Mouse (Mus musculus) heart, embryonic 14.5 days (tissue): Measurements from ENCODE around the gene Mapk3. TPM values are rescaled to one million over a fixed set of nuclear protein-coding genes. Genes with fewer than 3 reads are reported as not detected.

Source experiments
- ATAC-seq: fragments of 200-750 bp; cut with Nextera tagmentation; 2 replicates; pipeline ENCODE4 v1.8.0; 2017; ENCODE audit warnings: low read depth, moderate TSS enrichment; ENCODE audit not compliant: insufficient number of reproducible peaks, insufficient read depth, low FRiP score
- H3K27ac ChIP-seq, 2 experiments: fragments of 200-500 bp in 1 of 2; fragments of 300-500 bp in 1 of 2; sonication (generic) in 1 of 2; replicated peaks in 1 of 2; 2 replicates each; pipeline ENCODE4 v1.5.1; 2012 to 2014; ENCODE audit warnings: low read depth in 2 of 2, low read length in 2 of 2, control low read depth in 1 of 2, mild to moderate bottlenecking in 1 of 2, mixed read lengths in 1 of 2; ENCODE audit not compliant: control insufficient read depth in 1 of 2, insufficient read depth in 1 of 2
- H3K27me3 ChIP-seq: fragments of 300-500 bp; sonication (generic); 2 replicates; pipeline ENCODE4 v1.6.1; 2014; ENCODE audit warnings: mild to moderate bottlenecking, low read length, control low read depth; ENCODE audit not compliant: control insufficient read depth, insufficient read depth
- H3K36me3 ChIP-seq: fragments of 300-500 bp; sonication (generic); 2 replicates; pipeline ENCODE4 v1.6.1; 2014; ENCODE audit warnings: mild to moderate bottlenecking, control low read depth, low read length, mixed read lengths; ENCODE audit not compliant: control insufficient read depth, insufficient read depth
- H3K4me1 ChIP-seq, 2 experiments: fragments of 200-500 bp in 1 of 2; fragments of 300-500 bp in 1 of 2; sonication (generic) in 1 of 2; 2 replicates each; pipeline ENCODE4 v1.6.1; 2012 to 2014; ENCODE audit warnings: low read length in 2 of 2, control low read depth in 1 of 2, mixed read lengths in 1 of 2; ENCODE audit not compliant: control insufficient read depth in 2 of 2, insufficient read depth in 2 of 2
- H3K4me2 ChIP-seq: fragments of 300-500 bp; sonication (generic); 2 replicates; pipeline ENCODE4 v1.6.1; 2014; ENCODE audit warnings: mild to moderate bottlenecking, low read length
- H3K4me3 ChIP-seq, 2 experiments: fragments of 200-500 bp in 1 of 2; fragments of 300-500 bp in 1 of 2; sonication (generic) in 1 of 2; 2 replicates each; pipeline ENCODE4 v1.5.1; 2012 to 2014; ENCODE audit warnings: low read length in 2 of 2, mild to moderate bottlenecking in 2 of 2, control low read depth in 1 of 2, low read depth in 1 of 2, moderate library complexity in 1 of 2; ENCODE audit not compliant: control insufficient read depth in 1 of 2, insufficient read depth in 1 of 2
- H3K9ac ChIP-seq: fragments of 300-500 bp; sonication (generic); 2 replicates; pipeline ENCODE4 v1.6.1; 2014; ENCODE audit warnings: mild to moderate bottlenecking, low read length
- H3K9me3 ChIP-seq: fragments of 300-500 bp; sonication (generic); 2 replicates; pipeline ENCODE4 v1.6.1; 2016; ENCODE audit warnings: low read length, control low read depth; ENCODE audit not compliant: control insufficient read depth
- WGBS: fragments of 180-500 bp; shearing (Covaris S2); extraction: QIAGEN DNeasy Blood & Tissue Kit; methylation state at CpG from one replicate; pipeline ENCODE4 v1.1.7; 2014; 5-methylcytosine and 5-hydroxymethylcytosine counted together
- polyA plus RNA-seq: library from polyadenylated mRNA; unstranded; fragments of >200 nt; fragmentation: Nextera tagmentation; extraction: Ambion mirVana; gene quantifications from 2 replicates; pipeline ENCODE4 v1.2.1, GENCODE M21; 2014

The Mapk3 gene
- polyA plus RNA-seq, 1 experiment from 2014 or later = 57.3 TPM

- ATAC-seq = peak; percentile 18
- Histone ChIP-seq H3K4me1 (peaks cover 18 to 31% of the 10 kb centered on the region in 2 experiments), H3K27ac (peak overlapping the region; percentile 56 to 95), H3K27me3 (no peaks in the 10 kb centered on the region), H3K4me3 (peak overlapping the region; percentile 86 to 88), H3K9me3 (no peaks in the 10 kb centered on the region), H3K36me3 (peaks cover 29% of the 10 kb centered on the region), H3K4me2 (peak overlapping the region; percentile 97), H3K9ac (peak overlapping the region; percentile 94)
- WGBS = under 1% methylated on average over 22 of the region's 24 CpGs
Measured at GRCm38 (mm10) chr7:126759672-126760390, 430 bp downstream of the Mapk3 start.

GRCm38 (mm10) chr7:126760391-126760802, 996 bp downstream of the Mapk3 start:
- peak overlapping the region; percentile 94 for H3K9ac ChIP-seq
- no peaks in the 10 kb centered on the region for H3K27me3 ChIP-seq
- peaks cover 18 to 31% of the 10 kb centered on the region in 2 experiments for H3K4me1 ChIP-seq
- H3K4me3 ChIP-seq = peak overlapping the region; percentile 86 to 88
- ATAC-seq = peak; percentile 71
- WGBS = 26% methylated on average over 3 of the region's 3 CpGs
- H3K9me3 ChIP-seq = no peaks in the 10 kb centered on the region
- H3K27ac ChIP-seq = peak overlapping the region; percentile 56 to 95
- H3K36me3 ChIP-seq = peaks cover 35% of the 10 kb centered on the region
- H3K4me2 ChIP-seq = peak overlapping the region; percentile 97

DNA sequence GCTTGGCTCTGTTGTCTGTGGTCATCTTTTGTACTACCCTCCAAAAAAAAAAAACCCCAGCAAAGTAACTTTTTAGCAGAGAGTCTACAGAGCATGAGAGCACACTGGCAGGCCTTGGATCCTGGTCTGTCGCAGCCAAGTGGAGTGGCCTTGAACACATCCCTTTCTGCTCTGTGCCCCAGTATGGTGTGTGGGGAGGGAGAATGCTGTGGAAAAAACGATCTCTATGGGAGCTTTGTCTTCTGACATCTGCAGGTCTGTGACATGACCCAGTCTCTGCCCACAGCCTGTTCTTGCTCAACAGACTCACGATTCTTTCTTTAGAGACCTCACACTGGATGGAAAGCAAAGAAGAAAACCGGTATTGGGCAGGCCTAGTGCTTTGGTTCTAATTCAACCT, 1.6 kb downstream of the Mapk3 start:
- Histone ChIP-seq H3K4me3 (peak overlapping the region in 1 of 2 experiments; percentile 86; a peak in 2 of 4 replicates), H3K9me3 (no peaks in the 10 kb centered on the region), H3K9ac (peak overlapping the region; percentile 94), H3K27me3 (no peaks in the 10 kb centered on the region), H3K4me1 (peaks cover 18 to 31% of the 10 kb centered on the region in 2 experiments), H3K4me2 (peak overlapping the region; percentile 97), H3K27ac (peak overlapping the region; percentile 56 to 95), H3K36me3 (peaks cover 41% of the 10 kb centered on the region)
- no peak for ATAC-seq
- 55% methylated on average over 4 of the region's 4 CpGs for WGBS

DNA sequence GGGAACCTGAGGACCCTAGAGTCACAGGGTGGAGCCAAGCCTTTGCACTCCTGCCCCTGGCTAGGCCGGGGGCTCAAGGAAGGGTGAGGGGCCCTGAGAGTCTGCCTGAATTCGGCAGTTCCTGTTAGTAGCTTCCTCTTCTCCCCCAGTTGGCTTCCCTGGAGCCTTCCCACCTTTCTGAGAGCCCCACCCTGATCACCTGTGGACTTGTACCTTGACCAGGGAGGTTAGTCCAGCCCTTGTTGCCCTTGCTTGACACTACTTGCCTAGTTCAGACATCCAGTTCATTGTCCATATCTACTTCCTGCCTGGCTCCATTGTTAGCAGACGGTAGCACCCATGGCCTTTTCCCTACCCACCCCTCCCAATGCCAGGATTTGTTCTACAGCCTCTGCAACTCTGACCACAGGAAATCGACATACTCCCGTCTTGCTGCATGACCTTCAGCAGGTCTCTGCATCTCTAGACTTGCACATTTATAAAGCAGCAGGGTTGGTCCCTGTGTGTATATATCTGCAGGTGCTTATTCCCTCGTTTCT, 2.2 kb downstream of the Mapk3 start:
- Histone ChIP-seq H3K27ac (peak overlapping the region; percentile 29 to 95), H3K9me3 (no peaks in the 10 kb centered on the region), H3K4me1 (peaks cover 18 to 31% of the 10 kb centered on the region in 2 experiments), H3K36me3 (peaks cover 47% of the 10 kb centered on the region), H3K4me2 (peak overlapping the region; percentile 97), H3K9ac (peak overlapping the region; percentile 94; the same call in 1 of the 2 replicates), H3K27me3 (no peaks in the 10 kb centered on the region), H3K4me3 (no peak overlapping the region)
- 56% methylated on average over 6 of the region's 6 CpGs for WGBS
- ATAC-seq = no peak

- WGBS = 40% methylated on average over 17 of the region's 17 CpGs
- Histone ChIP-seq H3K9ac (peak overlapping the region; percentile 5; the same call in 1 of the 2 replicates), H3K9me3 (no peaks in the 10 kb centered on the region), H3K4me3 (no peak overlapping the region), H3K36me3 (peaks cover 57% of the 10 kb centered on the region), H3K27ac (0 out of 4 replicates have a peak overlapping the region, but pooled peaks of 1 of the 2 experiments have one; percentile 14), H3K27me3 (no peaks in the 10 kb centered on the region), H3K4me2 (no peak overlapping the region), H3K4me1 (peaks cover 18 to 31% of the 10 kb centered on the region in 2 experiments)
- no peak for ATAC-seq
Measured at GRCm38 (mm10) chr7:126762471-126763008, 3.1 kb downstream of the Mapk3 start.

DNA sequence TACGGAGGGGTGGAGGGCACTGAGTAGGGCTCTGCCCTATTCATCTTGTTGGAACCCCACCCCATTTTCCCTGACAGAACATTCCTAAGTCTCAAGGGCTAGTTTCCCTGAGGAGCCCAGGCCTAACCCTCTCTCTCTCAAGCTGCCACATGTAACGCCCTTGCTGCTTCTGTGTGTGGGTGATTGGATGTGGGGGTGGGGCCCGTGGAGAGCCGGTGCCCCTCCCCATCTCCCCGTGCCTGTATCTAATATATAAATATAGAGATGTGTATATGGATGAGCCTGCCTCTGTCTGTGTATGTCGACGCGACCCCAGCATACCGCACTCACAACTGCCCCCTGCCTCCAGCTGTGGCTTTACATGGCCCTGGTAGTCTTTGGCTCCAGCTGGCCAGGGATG, 6.1 kb downstream of the Mapk3 start:
- H3K27me3 ChIP-seq = no peaks in the 10 kb centered on the region
- no peak for ATAC-seq
- H3K27ac ChIP-seq = no peak overlapping the region
- no peak overlapping the region for H3K4me3 ChIP-seq
- no peaks in the 10 kb centered on the region for H3K9me3 ChIP-seq
- no peak overlapping the region for H3K9ac ChIP-seq
- H3K36me3 ChIP-seq = peaks cover 87% of the 10 kb centered on the region
- 86% methylated on average over 9 of the region's 9 CpGs for WGBS
- H3K4me1 ChIP-seq = peaks cover 17 to 27% of the 10 kb centered on the region in 2 experiments
- H3K4me2 ChIP-seq = no peak overlapping the region

DNA sequence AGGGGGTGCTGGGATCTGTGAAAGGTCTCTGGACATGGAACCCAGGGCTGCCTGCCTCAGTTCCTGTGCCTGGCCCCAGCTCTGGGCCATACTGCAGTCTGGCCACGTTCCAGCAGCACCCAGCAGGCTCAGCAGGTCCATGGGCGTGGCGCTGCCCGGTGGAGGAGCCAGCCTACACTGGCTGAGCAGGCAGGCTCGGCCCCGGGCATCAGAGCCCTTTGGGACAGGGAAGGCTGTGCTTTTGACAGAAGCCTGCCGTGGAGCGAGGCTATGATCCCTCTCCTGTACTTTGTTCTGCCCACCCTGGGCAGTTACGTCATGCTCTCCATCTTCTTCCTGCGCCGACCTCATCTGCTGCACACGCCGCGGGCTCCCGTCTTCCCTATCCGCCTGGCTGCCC, 6.8 kb downstream of the Mapk3 start, which contains the start of gene Gdpd3:
Gene Gdpd3, plus strand, starts transcription at position 134 of the 400 bp plus-strand sequence.
- Histone ChIP-seq H3K4me2 (no peak within 1 kb of the TSS), H3K27ac (no peak within 1 kb of the TSS), H3K9ac (no peak within 1 kb of the TSS), H3K36me3 (peaks cover 93% of the 10 kb centered on the region), H3K27me3 (no peaks in the 10 kb centered on the region), H3K4me1 (peaks cover 11 to 20% of the 10 kb centered on the region in 2 experiments), H3K9me3 (no peaks in the 10 kb centered on the region), H3K4me3 (no peak within 1 kb of the TSS)
- 93% methylated on average over 16 of the region's 16 CpGs for WGBS
- ATAC-seq = no peak
